Mouse (Mus musculus) ES-CJ7 (cell line): ENCODE results near the gene Tmem29.
"Not testable (repeated sequence)": the region's sequence is repeated elsewhere in the genome, so short reads cannot be mapped to it uniquely, and the experiment has no call there.

Experiments
- DNase-seq: peaks from one replicate; pipeline ENCODE4 v3.0.0; 2011; ENCODE audit warnings: low read depth, low spot score

Tmem29 gene

DNA sequence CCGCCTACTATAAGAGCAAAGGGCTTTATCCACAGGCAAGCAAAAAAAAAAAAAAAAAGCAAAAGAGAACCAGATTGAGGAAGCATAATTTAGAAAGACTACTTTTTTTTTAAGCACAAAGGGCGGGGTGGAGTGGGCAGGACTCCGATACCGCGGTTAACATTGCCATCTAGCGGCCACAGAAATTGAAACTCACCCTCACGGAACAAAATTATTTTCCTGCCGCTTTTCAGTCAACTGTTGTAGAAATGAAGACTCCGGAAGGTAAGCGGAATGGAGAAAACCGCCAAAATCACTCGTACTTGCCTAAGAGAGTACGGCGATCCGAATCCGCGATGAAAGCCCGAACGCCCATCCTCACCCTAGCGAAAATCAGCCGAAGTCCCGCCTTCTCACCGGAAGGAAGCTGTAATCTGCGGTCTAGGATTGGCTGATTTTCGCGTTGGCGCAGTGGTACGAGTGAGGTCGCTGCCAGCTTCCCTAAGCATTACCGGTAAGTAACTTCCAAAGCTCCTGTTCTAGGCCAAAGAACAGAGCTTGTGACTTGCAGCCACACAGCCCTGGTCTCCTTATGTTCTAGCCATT lies at the start of gene Tmem29:
TSS of gene Tmem29 (minus strand) at position 389 of the 585 bp plus-strand sequence.
- DNase-seq = peak; percentile 91

DNA sequence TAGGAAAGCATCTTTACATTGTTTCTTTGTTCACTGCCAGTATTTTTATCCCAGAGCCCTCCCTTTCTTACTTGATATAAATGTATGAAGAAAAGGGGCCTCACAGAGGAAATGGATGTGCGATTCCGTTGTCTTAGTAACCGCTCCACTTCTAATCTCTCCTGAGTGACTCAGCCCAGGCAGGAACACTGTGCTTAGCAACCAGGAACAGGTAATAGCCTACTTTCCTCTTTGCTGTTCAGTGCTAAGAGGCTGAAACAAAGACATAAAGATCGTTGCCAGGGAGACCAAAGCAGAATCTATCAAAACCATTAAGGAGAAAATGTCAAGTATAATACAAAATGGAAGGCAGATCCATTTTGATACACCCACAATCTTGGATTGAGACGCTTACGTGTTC lies 49.7 kb upstream of the Tmem29 start:
- DNase-seq = no peak

DNA sequence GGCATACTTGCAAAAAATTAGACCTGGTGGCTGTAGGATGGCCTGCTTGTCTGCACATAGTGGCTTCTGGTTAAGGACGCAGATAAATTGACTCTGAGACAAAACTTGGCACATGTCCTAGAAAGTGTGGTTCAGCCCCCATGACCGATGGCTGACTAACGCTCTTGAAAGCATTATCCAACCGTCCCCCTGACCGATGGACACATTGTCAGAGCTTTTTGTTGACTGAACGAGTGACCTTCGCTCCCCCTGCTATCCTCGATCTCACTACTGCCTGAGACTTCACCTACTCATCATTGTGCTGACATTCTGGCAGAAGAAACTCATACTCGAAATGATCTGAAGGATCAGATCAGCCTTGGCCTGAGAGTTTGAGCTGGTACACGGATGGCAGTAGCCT lies 28.9 kb upstream of the Tmem29 start:
- not testable (repeated sequence) for DNase-seq

DNA sequence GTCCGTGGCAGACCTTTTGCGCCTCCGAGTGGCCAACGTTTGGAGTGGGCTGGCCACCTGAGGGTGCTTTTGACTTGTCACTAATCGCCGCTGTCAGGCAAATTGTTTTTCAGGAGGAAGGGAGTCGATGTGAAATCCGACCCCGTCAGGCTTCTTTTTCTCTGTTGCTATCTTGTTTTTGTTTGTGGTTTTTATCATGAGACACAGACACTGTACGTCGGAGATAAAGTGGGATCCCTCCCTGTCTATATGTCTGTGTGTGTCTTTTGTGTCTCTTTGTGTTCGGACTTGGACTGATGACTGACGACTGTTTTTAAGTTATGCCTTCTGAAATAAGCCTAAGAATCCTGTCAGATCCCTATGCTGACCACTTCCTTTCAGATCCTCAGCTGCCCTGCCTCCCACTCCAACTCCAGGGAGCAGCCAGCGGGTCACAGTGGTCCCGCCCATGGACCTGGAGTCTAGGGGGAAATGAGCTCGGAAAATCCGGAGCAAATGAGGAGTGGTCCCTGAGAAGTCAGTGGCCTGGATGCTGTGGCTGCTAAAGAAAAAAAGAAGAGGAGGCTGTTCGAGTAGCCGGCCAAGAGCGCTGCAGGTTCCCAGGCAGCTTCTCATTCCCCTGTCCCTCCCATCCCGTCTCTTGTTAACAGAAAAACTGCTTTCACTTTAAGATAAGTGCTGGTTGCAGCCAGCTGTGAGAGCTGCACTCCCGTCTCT lies 27.5 kb upstream of the Tmem29 start:
- DNase-seq = not testable (repeated sequence)

DNA sequence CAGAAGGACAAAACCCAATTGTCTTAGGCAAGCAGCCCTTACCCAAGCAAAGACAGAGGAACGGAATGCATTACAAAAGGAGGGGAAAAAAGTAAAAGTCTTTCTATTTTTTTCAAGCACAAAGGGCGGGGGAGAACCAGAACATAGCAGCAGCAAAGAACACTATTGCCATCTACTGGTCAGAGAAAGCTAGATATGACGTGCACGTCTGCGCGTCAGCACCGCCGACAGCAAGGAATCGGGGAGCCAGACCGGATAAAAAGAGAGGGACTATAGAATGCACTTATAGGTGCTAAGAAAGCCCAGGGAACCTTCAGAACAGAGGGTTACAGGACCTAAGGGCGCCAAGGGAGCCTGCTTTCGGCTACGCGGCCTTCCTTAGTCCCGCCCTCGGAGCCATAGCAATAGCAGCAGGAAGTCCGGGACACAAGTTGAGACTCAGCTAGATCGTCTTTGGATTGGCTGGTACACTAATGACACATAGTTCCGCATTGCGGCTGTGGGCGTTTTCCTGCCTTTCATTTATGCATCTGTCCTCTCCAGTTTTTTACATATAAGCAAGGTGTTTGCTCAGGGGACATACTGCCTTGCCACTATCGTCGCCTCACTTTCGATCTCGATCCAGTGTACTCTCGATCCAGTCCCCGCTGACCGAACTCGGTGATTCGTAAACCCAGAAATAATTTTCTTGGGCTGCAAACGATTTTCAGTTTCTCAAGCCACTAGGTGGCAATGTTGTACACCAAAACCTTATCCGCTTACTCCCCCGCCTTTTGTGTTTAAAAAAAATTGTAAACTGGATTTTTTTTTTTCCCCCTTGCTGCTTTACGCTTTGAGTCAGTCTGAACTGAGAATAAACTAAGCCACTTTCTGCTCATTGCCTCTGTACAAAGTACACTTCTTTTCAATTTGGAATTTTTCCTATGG lies 19.2 kb upstream of the Tmem29 start:
- DNase-seq = peak; percentile 87

DNA sequence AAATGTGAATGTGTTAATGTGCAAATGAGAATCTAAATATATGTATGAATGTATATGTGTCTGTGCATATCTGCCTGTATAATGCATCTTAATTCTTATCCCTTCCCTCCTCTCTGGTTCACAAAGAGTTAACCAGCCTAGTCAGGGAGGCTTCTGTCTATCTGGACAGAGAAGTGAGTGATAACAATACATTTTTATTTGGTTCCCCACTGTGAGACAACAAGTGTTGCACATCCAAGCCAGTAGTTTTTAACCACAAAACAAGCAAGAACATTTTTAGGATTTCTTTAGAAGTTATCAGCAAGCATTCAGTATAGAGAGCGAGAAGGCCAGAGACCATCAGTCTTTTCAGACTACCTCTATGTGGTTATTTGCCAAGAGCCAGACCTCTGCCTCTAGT lies 12.5 kb upstream of the Tmem29 start:
- no peak for DNase-seq

DNA sequence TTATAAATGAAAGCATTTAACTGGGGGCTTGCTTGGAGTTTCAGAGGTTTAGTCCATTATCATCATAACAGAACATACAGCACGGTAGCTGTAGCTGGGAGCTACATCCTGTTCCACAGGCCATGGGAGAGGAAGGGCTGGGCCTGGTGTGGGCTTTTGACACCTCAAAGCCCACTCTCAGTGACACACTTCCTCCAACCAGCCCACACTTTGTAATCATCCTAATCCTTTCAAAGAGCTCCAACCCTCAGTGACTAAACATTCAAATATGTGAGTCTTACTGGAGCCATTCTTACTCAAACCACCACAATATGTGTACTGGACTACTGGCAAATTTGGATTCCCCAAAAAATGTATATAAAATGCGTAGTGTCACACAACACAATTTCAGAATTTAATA lies 9.3 kb upstream of the Tmem29 start:
- DNase-seq = no peak

DNA sequence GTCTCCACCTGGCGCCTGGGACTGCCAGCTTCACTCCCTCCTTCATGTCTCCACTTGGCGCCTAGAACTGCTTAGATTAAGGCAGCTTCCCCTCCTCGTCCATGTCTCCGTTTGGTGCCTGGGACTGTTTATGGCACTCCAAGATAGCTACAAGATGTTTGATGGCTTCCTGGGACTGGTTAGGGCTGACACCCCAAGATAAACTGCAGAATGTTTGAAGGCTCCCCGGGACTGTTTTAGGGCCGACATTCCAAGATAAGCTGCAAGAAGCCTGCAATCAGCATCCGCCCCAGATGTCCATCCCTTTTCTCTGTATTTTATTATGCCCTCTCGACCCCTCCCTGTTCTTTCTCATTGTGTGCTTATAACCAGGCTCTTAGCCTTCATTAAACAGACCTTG lies 7.9 kb upstream of the Tmem29 start:
- not testable (repeated sequence) for DNase-seq

DNA sequence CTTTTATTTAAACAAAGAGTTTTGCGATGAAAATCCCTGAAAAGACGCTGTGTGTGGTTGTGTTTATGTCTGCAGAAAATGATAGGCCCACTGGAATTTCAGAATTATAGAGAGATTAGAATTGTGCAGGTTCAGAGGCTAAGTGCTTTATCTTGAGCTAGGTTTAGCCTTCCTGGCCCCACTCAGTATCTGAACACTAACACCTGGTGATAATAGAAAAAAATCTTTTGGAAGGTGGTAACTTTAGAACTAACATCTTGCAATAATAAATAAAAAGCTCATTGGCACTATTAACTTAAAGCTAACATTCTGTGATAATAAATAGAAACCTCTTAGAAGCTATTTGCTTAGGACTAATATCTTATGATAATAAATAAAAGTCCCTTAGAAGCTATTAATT lies 1.2 kb upstream of the Tmem29 start:
- no peak for DNase-seq

DNA sequence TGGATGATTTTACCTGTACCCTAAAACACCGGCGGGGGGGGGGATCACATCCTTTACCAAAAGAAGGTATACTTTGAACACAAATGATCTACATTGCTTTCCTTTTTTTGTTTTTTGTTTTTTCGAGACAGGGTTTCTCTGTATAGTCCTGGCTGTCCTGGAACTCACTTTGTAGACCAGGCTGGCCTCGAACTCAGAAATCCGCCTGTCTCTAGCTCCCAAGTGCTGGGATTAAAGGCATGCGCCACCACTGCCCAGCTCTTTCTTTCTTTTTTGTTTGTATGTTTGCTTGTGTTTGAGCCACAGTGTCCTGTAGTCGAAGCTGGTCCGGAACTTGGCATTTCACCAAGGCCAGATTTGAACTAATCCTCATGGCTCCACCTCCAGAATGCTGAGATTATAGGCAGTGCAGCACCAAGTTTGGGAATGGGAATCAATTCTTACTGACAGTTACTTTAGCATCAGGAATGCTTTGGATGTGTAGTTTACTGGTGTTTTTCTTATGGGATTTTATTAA lies 515 bp upstream of the Tmem29 start:
- no peak for DNase-seq

DNA sequence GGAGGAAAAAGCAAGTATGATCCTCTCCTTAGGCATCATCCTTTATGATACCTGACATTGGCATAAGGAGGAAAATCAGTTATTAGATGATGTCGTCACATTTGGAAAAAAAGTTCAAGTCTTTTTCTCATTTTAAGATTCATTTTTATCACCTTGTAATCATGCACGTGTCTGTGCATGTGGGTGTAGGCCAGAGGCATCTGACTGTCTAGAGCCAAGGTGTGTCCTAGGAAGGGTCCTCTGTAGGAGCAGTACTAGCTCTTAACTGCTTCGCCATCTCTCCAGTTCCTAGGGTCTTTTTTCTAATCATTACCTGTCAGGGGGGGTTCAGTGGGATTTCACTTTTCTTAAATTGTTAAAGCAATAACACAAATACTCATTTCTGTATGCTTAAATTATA lies 818 bp downstream of the Tmem29 start:
- DNase-seq = no peak

DNA sequence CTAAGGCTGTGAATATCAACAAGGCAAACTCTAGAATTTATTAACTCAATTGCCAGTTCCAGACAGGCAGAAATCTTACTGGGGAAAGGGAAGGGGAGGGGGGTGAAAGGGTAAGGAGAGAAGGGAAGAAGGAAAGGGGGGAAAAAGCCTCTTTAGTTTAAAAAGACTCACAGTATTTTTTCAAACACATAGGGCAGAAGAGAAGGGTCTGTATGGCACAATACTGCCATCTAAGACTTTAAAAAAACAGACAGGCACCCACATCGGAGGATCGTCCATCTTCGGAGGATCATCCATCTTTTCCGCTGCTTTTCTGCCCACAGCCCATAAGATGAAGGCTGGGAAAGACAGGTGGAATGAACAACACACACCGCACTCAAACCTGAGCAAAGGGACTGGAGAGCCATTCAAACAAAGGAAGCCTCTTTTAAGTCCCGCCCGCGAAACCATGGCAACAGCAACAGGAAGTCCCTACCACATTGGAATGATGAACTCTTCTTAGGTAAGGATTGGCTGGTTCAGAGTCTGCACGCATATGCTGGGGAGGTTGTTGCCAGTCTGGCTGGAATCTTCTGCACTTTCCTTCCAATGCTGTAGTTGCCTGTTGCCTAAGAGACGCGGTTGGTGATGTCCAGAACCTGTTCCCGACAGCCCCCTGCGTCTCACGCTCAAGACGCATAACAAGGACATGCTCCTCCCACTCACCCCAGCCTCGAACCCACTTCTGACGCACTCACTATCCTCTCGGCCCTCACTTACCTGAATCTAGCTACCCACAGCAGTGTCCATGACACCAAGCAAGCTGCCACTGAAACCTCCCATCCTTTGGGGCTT lies 18.2 kb downstream of the Tmem29 start:
- peak; percentile 86 for DNase-seq

DNA sequence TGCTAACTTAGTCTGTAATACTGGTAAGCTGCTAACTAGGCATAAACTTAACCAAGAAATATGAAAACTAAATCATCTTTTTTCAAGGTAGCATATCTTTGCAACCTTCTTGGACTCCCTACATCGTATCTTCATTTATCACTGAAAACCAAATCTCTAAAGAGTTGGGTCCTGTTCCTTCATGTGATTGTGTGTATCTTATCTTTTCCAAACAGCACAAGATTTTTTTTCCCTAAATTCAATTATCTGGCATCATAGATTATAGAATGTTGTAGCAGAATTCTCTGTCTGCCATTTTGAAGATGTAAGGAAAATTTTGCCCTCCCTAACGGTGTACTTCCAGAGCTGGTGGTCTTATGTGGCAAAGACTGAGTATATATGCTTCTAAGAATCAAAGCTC lies 22.6 kb downstream of the Tmem29 start:
- DNase-seq = no peak

DNA sequence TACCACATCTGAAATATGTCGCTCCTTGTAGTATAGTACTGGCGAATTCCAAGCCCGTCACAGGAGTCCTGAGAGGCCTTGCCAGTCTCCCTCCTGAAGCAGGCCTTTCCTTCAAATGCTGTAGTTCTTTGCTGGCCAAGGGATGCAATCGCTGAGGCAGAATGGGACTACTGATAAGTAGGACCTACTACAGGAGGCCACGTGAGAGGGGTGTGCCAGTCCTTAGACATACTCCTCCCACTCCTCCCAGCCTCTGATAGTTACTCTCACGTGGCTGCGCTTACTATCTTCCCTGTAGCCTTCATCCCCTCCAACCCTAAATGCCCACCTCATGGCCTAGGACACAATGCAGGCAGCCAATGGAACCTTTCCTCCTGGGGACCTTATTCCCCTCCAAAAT lies 23.6 kb downstream of the Tmem29 start:
- no peak for DNase-seq

DNA sequence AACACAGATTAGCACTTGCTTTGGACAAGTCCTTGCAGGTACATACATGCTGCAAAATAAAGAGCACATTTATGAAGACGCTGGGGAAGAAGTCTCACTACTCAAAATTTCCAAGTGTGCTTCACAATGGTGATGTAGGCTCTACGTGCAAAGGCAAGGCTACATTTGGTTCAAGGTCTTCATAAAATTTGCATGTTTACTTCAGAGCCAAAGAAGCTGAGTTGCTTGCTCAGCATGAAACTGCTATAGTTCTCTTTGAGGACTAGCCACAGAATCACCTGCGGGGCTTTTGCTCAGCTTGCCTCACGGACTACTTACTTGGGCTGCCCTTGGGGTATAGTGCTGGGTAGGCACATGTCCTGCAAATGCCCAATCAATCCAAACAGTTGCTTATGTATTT lies 45.4 kb downstream of the Tmem29 start:
- DNase-seq = no peak
